Mouse (Mus musculus) gastrocnemius, postnatal 10 days (tissue): Measurements from ENCODE around the gene Snrpg. TPM values are rescaled to one million over a fixed set of nuclear protein-coding genes. Genes with fewer than 3 reads are reported as not detected.
"Not testable (repeated sequence)": the region's sequence is repeated elsewhere in the genome, so short reads cannot be mapped to it uniquely, and the experiment has no call there.

ENCODE experiments used
- DNase-seq: peaks from one replicate; pipeline ENCODE4 v3.0.0; 2021; ENCODE audit warnings: mixed read lengths
- total RNA-seq, 2 experiments: library from RNA; stranded (reverse); gene quantifications; 2 replicates each; pipeline ENCODE4 v1.2.3; 2021

Gene Snrpg
- total RNA-seq, 2 experiments from 2014 or later: 60.0 to 71.1 TPM

DNA sequence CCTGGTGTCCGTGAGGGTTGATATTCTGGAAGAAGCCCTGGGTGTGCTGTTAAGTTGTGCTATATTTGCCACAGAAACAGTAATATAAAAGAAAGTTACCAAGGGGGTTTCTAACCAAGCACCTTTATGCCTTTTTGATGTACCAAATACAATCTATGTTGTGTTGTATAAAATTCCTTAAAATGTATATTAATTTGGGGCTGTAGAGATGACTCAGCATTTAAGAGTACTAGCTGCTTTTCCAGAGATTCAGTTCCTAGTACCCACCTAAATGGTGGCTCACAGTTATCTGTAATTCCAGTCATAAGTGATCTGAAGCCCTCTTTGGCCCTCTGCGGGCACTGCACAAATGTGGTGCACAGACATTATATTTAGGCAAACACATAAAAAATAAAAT, 4.3 kb upstream of the Snrpg start:
- no peak for DNase-seq

DNA sequence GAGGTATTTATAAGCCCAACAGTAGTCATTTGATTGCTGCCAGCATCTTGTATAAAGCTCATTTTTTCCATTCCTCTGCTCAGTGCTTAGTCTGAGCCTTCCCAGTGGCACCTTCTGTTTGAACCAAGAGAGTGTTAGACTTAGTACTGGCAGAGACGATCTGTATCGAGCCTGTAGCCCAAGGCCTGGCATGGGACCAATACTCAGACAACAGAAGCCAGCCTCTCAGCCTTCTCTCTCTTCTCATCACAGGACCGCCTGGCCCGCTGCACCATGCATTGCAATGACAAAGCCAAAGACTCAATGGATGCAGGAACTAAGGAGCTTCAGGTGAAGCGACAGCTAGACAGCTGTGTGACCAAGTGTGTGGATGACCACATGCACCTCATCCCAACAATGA, 2.6 kb upstream of the Snrpg start:
- DNase-seq: no peak

DNA sequence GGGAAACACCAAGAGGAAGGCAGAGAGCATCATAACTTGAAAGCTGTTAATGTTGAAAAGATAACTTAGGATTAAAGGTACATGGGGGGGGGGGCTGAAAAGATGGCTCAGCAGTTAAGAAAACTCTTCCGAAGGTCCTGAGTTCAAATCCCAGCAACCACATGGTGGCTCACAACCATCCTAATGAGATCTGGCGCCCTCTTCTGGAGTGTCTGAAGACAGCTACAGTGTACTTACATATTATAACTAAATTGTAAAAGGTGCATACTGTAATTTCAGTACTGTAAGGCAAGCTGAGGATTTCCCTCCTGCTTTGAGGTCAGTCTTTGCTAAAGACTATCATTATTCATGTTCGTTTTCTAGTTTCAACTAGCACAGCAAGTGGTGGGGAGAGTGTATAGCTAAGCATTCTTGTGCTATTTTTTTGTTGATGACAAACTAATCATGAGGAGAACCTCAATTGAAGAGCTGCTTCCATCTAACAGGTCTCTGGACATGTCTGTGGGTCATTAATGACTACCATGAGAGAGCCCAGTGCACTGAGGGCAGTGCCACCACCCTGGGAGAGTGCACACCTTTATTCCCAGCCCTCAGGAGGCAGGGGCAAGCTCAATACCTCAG, 901 bp upstream of the Snrpg start:
- no peak for DNase-seq

DNA sequence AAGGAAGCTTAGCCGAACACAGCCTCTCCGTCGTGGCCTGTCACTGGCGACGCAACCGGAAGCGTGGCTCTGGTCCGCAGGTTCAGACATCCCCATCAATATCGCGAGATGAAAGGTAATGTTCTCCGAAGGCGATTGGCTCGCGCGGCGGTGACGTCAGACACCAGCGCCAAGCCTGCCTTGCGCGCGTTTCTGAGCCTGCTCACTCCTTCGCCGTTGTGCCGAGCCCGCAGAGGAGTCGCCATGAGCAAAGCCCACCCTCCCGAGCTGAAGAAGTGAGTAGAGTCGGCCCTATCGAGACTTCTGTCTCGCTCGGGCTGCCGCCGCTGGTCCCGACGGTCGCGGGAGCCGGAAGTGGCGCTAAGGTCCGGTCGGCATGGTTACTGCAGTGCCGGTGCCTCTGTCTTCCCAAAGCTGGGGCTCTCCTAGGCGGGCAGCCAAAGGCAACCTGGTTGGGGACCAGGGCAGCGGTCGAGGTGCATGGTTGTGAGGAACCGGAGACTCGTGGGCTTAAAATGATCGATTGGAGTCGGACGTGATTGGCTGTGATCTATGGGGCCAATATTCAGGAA, 322 bp downstream of the Snrpg start:
- peak; percentile 94 for DNase-seq

DNA sequence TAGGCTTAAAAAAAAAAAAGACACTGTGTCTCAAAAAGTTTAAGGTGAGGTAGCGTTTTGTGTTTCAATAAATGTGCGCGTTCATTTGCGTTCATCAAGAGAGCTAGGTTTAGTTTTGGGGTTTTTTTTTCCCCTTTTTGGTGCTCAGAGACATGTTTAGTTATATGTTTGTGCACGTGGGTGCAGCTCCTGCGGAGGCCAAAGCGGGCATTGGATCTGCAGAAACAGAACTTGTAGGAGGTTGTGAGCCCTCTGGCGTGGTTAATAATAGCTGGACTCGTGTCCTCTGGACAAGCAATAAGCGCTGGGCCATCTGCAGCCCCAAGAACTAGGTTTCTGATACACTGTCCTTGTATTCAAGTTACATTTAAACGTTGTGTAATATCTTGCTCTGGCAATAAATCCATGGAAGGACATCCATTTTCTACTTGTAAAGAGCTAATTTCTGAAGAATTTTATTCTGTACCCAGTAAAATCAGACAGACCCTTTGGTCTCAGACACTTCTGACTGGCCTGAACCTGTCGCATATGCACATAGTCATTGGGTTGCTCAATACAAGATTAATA, 929 bp downstream of the Snrpg start:
- DNase-seq: no peak

DNA sequence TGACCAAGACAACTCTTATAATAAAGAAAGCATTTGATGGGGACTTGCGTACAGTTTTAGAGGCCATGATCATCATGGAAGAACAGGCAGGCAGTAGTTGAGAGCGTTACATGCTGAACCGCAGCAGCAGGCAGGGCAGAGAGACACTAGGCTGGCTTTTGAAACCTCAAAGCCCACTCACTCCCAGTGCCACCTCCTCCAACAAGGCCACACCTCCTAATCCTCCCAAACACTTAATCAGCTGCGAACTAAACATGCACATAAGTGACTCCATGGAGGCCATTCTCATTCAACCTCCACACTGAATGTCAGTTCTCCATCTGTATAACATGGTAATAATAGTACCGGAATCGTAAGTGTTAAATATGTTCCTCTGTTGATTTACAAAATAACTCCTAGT, 2.5 kb downstream of the Snrpg start:
- DNase-seq: no peak

DNA sequence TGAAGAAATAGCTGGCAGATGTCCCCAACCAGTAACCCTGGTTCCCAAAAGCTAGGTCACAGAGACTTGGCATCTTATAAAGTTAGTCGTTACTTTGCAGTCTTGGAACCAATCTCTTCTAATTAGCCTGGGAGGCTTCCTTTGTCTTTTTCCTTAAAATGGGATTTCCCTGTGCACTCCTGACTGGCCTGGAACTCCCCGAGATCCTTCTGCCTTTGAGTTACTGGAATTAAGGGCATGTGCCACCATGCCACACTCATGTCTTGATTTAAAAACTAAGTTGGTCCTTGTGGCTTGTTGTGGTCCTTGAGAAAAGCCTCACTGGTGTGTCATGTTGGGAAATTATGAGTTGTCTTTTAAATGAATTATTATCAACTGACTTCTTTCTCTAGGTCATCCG, 7.2 kb downstream of the Snrpg start:
- DNase-seq: no peak

DNA sequence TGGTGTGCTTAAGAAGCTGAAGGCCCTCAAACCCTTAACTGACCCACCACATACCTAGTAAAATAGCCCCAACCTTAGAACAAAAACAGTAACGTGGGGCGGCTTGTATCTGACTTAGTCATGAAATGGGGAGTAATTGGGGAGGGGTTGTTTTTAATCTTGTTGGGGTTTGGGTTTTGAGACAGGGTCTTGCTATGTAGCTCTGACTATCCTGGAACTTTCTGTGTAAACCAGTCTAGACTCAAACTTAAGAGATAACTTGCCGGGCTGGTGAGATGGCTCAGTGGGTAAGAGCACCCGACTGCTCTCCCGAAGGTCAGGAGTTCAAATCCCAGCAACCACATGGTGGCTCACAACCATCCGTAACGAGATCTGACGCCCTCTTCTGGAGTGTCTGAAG, 9.0 kb downstream of the Snrpg start:
- DNase-seq: not testable (repeated sequence)

DNA sequence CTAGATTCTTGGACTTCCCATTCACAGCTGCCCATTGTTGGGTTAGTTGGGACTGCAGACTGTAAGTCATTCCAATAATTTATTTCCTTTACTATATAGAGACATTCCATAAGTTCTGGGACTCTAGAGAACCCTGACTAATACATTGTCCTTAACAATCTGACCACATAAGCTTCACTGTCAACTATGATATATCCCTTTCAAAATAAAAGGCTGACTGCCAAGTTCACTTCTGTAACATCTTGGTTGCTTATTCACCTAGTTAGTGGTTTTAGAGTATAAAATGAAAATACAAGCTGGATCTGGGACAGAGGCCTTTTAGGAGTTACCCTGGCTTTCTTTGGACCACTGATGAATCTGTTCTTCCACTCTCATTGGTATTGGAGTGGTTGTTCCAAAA, 11.4 kb downstream of the Snrpg start:
- DNase-seq: no peak

DNA sequence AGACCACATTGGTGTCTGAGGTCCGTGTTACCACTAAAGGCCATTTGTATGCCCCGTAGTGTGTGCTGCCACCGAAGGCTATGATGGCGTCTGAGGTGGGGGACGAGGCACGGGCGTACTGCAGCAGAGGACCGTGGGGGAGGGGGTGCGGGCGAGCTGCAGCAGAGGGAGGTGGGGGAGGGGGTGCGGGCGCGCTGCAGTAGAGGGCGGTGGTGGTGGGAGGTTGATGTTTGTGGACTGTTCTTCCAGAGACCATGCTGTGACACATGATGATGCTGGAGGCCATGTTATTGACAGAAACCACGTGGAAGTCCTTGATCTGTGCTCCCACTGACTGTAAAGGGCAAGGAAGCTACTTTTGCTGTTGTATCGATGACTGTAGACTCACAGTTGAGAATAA, 12.3 kb downstream of the Snrpg start:
- no peak for DNase-seq

DNA sequence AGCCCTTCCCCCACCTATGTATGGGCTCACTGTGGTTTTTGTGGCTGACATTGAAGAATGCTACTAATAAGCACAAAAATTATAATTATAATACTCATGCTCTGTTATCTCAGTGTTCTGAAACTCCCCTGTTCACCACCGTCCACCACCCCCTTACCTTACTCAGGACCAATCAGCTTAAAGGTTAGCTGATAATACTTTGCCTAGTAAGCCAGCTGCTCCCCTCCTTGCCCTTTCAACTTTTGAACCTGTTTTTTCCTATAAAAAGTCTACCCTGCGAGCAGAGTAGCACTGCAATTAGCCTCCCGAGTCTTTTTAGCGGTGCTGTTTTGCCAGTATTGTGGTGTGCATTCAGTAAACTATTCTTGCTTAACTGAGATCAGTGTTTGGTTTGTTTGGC, 13.6 kb downstream of the Snrpg start:
- DNase-seq: no peak

DNA sequence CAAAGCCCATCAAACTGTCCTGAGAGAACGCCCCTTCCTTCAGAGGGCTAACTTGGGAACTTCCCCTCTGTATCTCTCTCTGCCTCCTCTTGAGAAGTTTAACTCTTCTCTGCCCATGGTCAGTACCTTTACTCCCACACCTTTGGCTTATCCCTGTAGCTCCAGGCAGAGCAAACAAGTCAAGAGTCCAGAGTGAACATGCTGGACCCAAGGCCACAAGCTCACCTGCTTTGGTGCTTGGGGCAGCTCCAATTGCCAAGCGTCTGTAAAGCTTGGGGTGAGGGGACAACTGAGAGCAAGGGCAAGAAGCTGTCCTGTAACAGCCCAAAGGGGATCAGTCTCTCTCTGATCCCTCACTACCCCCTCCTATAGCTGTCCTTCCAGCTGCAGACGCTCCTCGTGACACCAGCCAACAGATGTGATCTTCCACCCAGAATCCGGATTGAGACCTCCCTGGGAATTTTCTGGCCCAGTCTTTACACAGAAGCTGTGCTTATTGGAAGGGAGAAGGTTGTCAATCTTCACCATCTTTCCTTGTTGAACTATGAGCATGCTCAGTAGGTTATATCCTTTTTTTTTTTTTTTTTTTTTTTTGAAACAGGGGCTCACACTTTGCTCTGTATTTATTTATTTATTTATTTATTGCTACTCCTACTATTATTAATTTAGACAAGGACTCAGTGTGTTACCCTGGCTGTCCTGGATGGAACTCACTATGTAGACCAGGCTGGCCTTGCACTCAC, 14.4 kb downstream of the Snrpg start:
- no peak for DNase-seq

DNA sequence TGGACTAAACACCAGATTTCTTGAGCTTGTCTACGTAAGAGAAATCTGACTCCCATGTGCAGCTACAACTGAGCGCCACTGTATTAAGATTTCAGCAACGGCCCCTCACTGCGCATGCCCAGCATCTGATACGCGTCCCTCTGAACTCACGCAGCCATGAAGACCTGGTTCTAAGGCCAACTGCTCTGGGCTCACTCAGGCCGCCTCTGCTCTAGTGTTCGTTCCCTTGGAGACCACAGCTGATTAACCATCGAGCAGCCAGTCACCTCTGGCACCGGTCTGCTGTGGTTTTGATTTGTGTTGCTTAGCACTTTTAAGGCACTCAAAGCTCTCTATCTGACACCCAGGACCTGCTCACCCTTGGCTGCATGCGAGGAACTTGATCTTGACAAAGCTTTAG, 16.2 kb downstream of the Snrpg start:
- DNase-seq: no peak

DNA sequence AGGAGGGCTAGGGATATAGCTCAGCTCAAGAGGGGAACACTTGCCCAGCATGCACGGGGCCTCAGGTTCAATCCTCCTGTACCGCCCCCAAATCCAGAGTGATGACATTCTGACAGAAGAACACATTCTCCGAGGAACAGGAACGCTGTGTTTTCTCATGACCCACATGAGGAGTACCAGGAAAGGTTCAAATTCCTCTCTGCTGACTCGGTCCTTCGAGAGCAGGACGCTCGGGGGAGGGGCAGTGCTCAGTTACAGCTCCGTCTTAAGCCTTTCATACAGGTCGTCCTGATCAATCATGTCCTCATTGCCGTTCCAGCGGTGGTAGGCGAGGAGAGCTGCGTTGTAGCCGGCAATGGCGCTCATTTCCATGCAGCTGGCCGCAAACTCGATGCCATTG, 17.4 kb downstream of the Snrpg start:
- DNase-seq: no peak

DNA sequence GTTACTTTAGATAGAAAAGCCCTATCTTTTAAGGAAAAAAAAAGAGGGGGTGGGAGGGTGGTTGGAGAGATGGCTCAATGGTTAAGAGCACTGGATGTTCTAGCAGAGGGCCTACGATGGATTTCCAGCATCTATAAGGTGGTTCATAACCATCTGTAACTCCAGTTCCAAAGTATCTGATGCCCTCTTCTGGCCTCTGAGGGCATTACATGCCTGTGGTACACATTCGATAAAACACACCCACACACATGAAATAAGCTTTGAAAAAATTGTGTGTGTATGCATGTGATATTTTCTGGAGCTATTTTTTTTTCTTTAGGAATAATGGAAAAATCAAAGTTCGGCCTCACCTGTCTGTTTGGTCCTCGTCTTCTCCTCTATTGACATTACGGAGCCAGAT, 20.2 kb downstream of the Snrpg start:
- no peak for DNase-seq

DNA sequence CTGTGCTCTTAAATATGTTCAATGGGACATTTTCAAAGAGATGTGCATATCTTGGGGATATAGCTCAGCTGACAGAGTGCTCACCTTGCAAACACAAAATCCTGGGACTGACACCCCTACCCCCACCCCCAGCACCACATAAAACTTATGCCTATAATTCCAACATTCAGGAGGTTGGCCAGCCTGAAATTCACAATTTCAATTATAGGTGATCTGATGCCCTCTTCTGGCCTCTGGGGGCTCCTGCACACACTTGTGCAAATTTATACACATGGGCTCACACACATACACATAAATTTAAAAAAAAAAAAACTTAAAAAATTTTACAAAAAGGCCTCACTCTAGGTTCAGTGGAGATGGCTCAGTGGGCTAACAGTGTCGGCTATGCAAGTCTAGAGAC, 22.1 kb downstream of the Snrpg start:
- DNase-seq: no peak

DNA sequence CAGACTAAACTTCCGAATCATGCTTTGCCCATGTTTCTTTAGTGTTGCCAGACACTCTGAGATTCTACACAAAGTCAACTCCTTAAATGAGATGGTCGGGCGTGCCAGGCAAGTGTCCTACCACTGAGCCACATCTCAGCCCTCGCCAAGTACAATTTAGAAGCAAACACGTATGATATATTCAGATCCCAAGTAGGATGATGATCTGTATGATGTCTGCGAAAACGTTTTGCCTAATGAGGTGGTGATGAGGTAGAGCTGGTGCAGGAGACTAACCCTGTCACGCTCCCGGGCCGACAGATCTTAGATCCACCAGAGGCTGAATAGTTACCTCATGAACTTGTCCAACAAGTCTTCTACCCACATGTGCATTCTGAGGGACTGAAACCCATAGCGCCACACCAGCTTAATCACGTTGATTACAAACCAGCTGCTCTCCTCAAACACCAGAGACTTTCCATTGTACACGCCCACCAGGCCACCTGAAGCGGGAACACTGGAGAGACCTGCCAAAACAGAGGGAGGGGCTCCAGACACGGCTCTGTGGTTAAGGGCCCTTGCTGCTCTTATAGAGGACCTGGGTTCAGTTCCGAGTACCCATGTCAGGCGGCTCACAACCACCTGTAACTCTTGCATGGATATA, 23.1 kb downstream of the Snrpg start:
- no peak for DNase-seq

DNA sequence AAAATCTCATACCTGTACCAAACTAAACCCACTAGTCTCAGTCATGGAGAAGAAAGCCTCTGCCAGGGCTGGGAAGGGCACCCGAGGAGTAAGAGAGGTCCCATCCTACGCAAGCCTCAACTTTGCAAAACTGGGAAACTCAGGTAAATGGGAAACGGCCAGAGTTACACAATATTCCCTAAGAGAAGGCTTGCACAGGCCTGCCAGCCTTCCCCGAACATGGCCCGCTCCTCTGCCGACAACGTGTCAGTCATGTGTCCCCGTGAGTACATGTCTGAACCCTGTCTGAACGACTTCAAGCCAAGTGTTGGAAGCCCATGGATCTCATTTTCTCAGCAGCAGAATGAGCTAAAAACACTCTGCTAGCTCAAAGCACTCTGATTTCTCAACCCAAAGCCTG, 23.9 kb downstream of the Snrpg start:
- no peak for DNase-seq

DNA sequence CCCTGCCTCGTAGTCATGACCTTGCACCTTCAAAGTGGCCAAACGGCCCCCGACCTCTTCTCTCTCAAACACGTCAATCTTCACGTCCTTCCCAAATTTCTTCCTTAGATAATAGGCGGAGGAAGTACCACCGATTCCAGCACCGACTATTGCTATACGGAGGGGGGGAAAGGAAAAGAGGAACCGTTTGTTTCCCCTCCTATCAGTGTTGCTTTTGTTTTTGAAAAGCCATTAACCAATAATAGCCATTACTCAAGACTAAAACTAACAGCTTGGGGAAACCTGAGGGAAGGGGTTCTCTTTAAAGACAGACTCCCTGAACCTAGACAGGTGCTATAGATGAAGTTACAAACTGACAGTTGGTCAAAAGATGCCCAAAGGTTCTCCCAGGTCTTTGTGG, 24.9 kb downstream of the Snrpg start:
- no peak for DNase-seq

DNA sequence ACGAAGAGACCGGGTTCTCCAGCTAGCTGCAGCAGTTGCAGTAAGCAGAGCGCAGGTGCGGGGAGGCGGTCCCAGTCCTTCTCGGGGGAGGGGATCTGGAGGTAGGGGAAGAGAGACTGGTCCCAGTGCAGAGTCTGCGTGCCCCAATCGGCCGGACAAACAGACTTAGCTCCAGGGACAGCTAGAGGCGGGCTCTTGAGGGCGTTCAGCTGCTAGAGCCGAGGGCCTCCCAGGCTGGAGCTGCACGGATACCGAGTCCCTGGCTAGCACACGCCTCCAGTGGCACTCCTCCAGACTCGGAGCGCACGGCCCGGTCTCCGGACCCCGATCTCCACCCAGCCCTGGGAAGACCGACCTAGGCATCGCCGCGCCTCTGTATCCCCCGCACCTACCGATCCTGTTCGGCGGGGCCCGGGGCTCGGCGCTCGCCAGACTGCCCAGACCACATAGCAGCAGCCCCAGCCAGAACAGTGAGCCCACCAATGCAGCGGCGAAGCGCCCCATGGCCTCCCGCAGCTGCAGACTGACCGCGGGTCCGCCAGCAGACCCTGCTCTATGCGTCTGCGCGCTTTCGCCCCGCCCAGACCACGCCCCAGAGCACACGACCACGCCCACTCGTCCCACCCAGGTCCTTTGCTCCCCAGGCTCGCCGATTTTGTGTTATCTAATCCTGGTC, 25.6 kb downstream of the Snrpg start, which contains the start of gene Pcyox1:
Gene Pcyox1 (minus strand): TSS at position 574 of the 676 bp plus-strand sequence.
- DNase-seq: peak; percentile 91

DNA sequence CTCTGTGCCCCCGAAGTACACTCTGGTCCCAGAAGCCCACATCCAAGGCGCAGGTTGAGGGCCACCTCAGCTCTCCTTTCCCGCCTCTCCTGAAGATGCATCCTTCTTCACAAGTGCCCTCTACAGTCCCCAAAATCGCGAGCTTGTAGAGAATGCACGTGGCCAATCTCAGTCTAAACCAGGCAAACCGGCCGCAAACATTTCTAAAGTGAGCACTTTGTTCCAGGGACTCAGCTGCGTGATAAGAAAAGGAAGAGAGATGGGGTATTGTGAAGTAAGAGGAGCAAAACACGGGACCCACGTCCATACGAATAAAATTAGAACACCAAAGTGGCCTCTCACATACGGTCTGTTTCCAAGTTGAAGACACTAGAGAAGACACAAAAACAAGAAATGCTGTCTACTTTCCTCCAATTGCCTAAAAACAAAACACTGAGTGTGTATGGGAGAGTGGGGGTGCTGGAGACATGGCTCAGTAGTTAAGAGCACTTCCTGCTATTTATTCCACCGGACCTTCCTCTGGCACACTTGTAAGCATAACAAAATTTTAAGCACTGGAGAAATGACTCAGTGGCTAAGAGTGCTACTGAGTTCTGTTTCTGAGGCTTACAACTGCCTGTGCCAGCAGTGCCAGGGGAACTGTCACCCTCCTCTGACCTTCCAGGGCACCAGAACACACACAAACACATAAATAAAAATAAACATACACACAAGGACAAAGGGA, 26.3 kb downstream of the Snrpg start:
- no peak for DNase-seq

DNA sequence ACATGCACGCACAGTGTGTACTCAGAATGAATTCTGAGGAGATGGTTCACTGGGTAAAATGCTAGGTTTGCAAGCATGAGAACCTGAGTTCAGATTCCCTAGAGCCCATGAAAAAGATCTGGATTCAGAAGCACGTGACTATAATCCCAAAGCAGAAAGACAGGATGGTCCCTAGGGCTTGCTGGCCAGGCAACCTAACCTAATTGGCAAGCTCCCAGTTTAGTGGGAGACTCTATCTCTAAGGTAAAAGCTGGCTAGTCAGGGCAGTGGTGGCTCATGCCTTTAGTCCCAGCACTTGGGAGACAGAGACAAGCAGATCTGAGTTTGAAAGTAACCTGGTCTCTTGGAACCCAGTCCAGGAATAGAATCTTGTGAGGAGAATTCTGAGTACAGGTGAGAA, 27.9 kb downstream of the Snrpg start:
- no peak for DNase-seq
